Mouse (Mus musculus) liver, embryonic 13.5 days (tissue): ENCODE measurements at regions not wholly inside any gene's neighbourhood (a gene's known extent, or its start where the extent isn't known, plus 50 kb on each side); places are given as distances from the start of the nearest gene placed in this dataset.

ENCODE experiments used
- ATAC-seq: fragments of 200-750 bp; cut with Nextera tagmentation; 2 replicates; pipeline ENCODE4 v1.8.0; 2017; ENCODE audit warnings: low read depth, mild to moderate bottlenecking, moderate number of reproducible peaks, moderate library complexity
- DNase-seq: peaks from one replicate; pipeline ENCODE4 v3.0.0; 2022
- H3K27ac ChIP-seq: fragments of 300-500 bp; sonication (generic); 2 replicates; pipeline ENCODE4 v1.5.1; 2015; ENCODE audit warnings: moderate library complexity, mild to moderate bottlenecking, inconsistent platforms
- H3K27me3 ChIP-seq: fragments of 300-500 bp; sonication (generic); 2 replicates; pipeline ENCODE4 v1.6.1; 2015; ENCODE audit warnings: mild to moderate bottlenecking, inconsistent platforms
- H3K36me3 ChIP-seq: fragments of 300-500 bp; sonication (generic); 2 replicates; pipeline ENCODE4 v1.6.1; 2015; ENCODE audit warnings: mild to moderate bottlenecking, inconsistent platforms
- H3K4me1 ChIP-seq: fragments of 300-500 bp; sonication (generic); replicated peaks from 2 replicates; pipeline ENCODE4 v1.6.1; 2015; ENCODE audit warnings: inconsistent platforms
- H3K4me2 ChIP-seq: fragments of 300-500 bp; sonication (generic); 2 replicates; pipeline ENCODE4 v1.6.1; 2015; ENCODE audit warnings: inconsistent platforms, mild to moderate bottlenecking, moderate library complexity
- H3K4me3 ChIP-seq: fragments of 300-500 bp; sonication (generic); replicated peaks from 2 replicates; pipeline ENCODE4 v1.5.1; 2015; ENCODE audit warnings: mild to moderate bottlenecking, inconsistent platforms
- H3K9ac ChIP-seq: fragments of 300-500 bp; sonication (generic); 2 replicates; pipeline ENCODE4 v1.6.1; 2015; ENCODE audit warnings: mild to moderate bottlenecking, inconsistent platforms
- H3K9me3 ChIP-seq: fragments of 300-500 bp; sonication (generic); replicated peaks from 2 replicates; pipeline ENCODE4 v1.6.1; 2016; ENCODE audit warnings: inconsistent platforms
- WGBS: fragments of 180-500 bp; shearing (Covaris S2); methylation state at CpG from one replicate; pipeline ENCODE4 v1.1.7; 2015; ENCODE audit not compliant: insufficient replicate concordance; 5-methylcytosine and 5-hydroxymethylcytosine counted together

DNA sequence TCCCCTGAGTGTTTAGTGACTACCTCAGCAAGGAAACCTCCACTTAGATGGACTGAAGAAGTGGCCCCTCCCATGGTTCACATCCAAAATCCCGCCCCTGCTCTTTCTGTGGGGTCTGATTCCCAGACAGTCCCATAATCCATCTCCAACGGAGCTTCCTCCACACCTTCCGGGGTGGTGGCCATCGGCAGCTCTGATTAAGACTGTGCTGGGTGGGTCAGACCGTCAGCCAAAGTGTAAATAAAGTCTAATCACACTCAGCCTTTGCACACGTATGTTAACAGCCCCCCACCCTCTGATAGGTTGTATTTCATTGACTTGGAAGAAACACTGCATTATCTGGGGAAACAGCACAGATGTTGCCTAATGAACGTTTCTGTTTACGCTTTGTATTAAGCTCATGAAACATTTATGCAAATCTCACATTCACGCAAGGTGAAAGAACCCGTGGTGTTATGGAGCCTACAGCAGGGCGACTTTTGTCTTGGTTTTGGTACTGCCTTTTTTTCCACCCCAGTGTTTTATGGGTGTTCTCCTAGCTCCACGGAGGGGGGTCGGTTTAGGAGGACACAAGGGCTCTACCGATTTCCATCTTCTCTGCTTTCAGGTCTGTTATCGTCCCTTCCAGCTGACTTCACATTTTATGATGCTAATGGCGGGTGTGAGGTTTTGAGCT lies 104.8 kb downstream of the Sall1 start:
- 51% methylated on average over 16 of the region's 16 CpGs for WGBS
- Histone ChIP-seq H3K9me3 (no peaks in the 10 kb centered on the region), H3K36me3 (no peaks in the 10 kb centered on the region), H3K27ac (no peak overlapping the region), H3K4me3 (no peak overlapping the region), H3K4me2 (no peak overlapping the region), H3K27me3 (no peaks in the 10 kb centered on the region), H3K9ac (no peak overlapping the region), H3K4me1 (no peaks in the 10 kb centered on the region)
- no peak for DNase-seq
- no peak for ATAC-seq

DNA sequence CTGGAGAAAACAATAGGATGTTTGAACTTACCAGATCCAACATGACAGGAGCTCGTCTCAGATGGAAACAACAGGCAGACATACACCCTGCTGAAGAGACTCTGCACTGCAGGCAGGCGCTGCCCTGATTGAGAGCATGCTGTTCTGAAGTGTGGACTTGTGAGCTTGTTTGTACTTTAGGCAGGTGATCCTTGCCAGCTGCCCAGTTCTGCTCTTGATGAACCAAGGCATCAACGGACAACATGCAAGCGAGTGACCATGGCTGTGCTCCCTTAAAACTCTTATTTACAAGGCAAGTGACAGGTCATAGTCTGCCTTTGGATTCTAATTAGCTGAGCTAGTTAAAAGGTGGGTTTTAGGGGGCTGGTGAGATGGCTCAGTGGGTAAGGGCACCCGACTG lies 109.3 kb downstream of the Sall1 start:
- H3K4me2 ChIP-seq = no peak overlapping the region
- 74% methylated on average over 5 of the region's 5 CpGs for WGBS
- no peaks in the 10 kb centered on the region for H3K27me3 ChIP-seq
- no peaks in the 10 kb centered on the region for H3K36me3 ChIP-seq
- no peak overlapping the region for H3K9ac ChIP-seq
- H3K4me3 ChIP-seq = no peak overlapping the region
- no peak for DNase-seq
- no peaks in the 10 kb centered on the region for H3K9me3 ChIP-seq
- no peak for ATAC-seq
- no peak overlapping the region for H3K27ac ChIP-seq
- H3K4me1 ChIP-seq = no peaks in the 10 kb centered on the region

DNA sequence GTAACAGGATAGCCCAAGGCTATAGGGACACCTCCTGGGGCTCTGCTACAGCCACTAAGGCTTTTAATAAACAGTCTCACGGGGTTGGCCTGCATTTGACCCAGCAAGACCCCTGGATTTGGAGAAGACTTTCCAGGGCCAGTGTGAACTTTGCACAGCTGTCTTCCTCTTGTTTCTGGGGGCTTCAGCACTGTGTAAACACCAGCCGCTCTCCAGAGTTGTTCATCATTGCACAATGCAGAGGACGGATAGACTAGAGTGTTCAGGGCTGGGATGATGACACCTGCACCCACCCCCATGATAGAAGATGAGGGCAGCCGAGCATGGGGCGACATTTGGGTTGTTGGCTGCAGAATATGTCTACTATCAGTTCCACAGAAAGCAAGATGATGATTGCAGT lies 112.9 kb downstream of the Sall1 start:
- Histone ChIP-seq H3K27me3 (no peaks in the 10 kb centered on the region), H3K27ac (no peak overlapping the region), H3K9me3 (no peaks in the 10 kb centered on the region), H3K9ac (no peak overlapping the region), H3K4me1 (no peaks in the 10 kb centered on the region), H3K36me3 (no peaks in the 10 kb centered on the region), H3K4me3 (no peak overlapping the region), H3K4me2 (no peak overlapping the region)
- no peak for DNase-seq
- ATAC-seq = peak; percentile 54
- 54% methylated on average over 5 of the region's 5 CpGs for WGBS

DNA sequence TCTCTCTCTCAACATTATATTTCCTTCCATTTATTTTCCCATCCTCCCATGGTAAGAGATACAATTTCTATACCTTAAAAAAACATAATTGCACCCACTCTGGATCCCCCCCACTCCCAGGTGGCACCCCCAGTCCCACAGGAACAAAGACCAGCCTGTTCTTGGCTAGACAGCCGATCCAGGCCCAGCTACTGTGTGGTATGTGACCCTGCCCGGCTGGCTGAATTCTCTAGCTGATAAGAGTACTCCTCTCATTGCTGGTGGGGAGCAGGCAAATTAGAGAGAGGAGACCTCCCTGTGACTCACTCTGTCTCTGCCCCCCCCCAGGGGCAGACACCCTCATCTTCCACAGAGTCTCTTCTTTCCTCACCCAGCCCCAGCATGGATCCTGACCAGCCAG lies 113.6 kb downstream of the Sall1 start:
- no peaks in the 10 kb centered on the region for H3K4me1 ChIP-seq
- ATAC-seq (no peak), DNase-seq (no peak)
- no peaks in the 10 kb centered on the region for H3K27me3 ChIP-seq
- H3K4me2 ChIP-seq = no peak overlapping the region
- H3K27ac ChIP-seq = no peak overlapping the region
- no peaks in the 10 kb centered on the region for H3K36me3 ChIP-seq
- H3K4me3 ChIP-seq = no peak overlapping the region
- 23% methylated on average over 2 of the region's 2 CpGs for WGBS
- H3K9me3 ChIP-seq = no peaks in the 10 kb centered on the region
- no peak overlapping the region for H3K9ac ChIP-seq

DNA sequence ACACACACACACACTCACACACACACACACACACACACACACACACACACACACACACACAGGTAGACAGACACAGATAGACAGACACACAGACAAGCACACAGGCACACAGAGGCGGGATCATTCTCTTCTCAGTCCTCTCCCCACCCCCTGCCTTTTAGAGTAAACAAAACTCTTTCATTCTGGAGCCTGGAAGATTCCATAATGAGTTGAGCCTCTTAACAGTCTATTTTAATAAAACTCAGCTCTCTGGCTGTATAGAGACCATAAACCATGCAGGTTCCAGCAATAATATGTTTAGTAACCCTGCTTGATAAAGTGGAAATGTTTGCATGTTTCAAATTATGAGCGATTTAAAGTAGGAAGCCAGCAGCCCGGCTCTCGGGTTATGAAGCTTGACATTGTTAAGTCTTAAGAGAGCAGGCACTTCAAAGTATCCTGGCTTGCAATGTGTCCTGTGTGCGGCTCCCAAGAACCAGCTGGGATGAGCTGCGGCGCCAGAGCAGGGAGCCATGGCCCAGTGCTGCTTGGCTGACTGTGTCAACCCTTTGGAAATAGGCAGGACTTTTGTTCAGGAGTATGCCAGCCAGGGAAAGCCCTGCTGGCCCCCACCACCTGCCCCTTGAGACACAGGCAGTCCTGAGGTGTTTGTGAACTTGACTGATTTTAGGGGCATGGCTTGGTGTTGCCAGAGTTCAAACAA lies 115.1 kb downstream of the Sall1 start:
- DNase-seq (no peak), ATAC-seq (no peak)
- WGBS = 59% methylated on average over 7 of the region's 7 CpGs

DNA sequence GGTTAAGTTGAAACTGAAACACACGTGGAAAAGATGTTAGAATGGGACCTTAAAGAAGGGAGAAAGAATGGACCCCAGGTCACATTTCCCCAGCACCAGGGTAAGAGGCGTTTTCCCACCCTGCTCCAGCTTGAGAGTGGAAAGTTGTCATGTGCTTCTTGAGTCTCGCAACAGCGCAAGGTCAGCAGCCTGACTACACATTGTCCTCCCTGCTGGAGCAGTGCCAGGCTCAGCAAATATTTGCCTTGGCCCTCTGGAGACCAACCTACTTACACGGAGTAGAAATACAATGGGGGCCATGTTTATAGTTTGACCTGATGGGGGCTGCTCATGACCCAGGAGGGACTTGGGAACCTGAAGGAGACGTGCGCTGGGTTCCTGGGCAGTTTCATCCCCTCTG lies 121.1 kb downstream of the Sall1 start:
- no peak for DNase-seq
- no peaks in the 10 kb centered on the region for H3K36me3 ChIP-seq
- no peak overlapping the region for H3K9ac ChIP-seq
- H3K27ac ChIP-seq = no peak overlapping the region
- H3K9me3 ChIP-seq = no peaks in the 10 kb centered on the region
- no peak overlapping the region for H3K4me3 ChIP-seq
- H3K27me3 ChIP-seq = no peaks in the 10 kb centered on the region
- no peaks in the 10 kb centered on the region for H3K4me1 ChIP-seq
- no peak for ATAC-seq
- no peak overlapping the region for H3K4me2 ChIP-seq
- WGBS = 58% methylated on average over 7 of the region's 7 CpGs

More for the DNA sequence above, 115.1 kb downstream of the Sall1 start:
- no peak overlapping the region for H3K27ac ChIP-seq
- H3K4me1 ChIP-seq = no peaks in the 10 kb centered on the region
- no peaks in the 10 kb centered on the region for H3K36me3 ChIP-seq
- no peaks in the 10 kb centered on the region for H3K9me3 ChIP-seq
- no peak overlapping the region for H3K4me3 ChIP-seq
- H3K27me3 ChIP-seq = no peaks in the 10 kb centered on the region
- no peak overlapping the region for H3K4me2 ChIP-seq
- no peak overlapping the region for H3K9ac ChIP-seq

DNA sequence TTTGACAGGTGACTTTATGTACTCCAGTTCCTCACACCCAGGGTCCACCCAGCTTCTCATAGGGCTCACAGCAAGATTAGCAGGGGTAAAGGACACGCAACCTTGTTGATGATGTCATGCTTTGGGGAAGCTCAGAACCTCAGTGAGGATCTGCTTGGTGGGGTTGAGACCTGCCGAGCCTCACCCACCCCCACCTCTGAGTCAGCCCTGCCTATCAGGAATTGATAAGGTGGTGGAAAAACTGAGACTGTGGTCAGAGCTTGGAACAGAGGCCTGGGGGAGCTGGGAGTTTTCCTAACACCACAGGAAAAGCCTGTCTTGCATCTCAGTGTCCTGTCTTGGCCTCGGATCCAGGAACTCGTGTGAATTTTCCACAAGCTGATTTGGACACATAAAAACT lies 122.0 kb downstream of the Sall1 start:
- H3K4me1 ChIP-seq = no peaks in the 10 kb centered on the region
- ATAC-seq = no peak
- no peak for DNase-seq
- no peaks in the 10 kb centered on the region for H3K36me3 ChIP-seq
- no peak overlapping the region for H3K9ac ChIP-seq
- no peak overlapping the region for H3K27ac ChIP-seq
- H3K4me2 ChIP-seq = no peak overlapping the region
- no peaks in the 10 kb centered on the region for H3K27me3 ChIP-seq
- WGBS = 31% methylated on average over 4 of the region's 4 CpGs
- no peak overlapping the region for H3K4me3 ChIP-seq
- no peaks in the 10 kb centered on the region for H3K9me3 ChIP-seq

DNA sequence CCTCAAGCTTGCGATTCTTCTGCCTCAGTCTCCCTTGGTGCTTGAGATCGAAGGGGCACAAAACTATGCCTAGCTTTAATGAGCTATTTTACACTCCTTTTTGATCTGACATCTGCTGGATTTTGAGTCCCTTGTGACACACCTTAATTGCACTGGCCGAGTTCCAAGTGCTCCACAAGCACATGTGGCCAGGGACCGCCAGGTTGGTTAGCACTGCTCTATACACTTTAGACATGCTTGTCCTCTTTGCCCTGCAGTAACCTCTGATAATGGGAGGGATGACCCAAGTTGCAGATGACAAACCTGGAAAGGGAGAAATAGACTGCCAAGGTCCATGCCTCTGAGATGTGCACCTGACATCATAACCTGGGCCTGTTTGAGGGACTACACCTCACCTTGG lies 124.7 kb downstream of the Sall1 start:
- Histone ChIP-seq H3K27ac (no peak overlapping the region), H3K4me1 (no peaks in the 10 kb centered on the region), H3K36me3 (no peaks in the 10 kb centered on the region), H3K4me3 (no peak overlapping the region), H3K9me3 (no peaks in the 10 kb centered on the region), H3K27me3 (no peaks in the 10 kb centered on the region), H3K9ac (no peak overlapping the region), H3K4me2 (no peak overlapping the region)
- ATAC-seq (no peak), DNase-seq (no peak)
- 68% methylated on average over 4 of the region's 4 CpGs for WGBS

DNA sequence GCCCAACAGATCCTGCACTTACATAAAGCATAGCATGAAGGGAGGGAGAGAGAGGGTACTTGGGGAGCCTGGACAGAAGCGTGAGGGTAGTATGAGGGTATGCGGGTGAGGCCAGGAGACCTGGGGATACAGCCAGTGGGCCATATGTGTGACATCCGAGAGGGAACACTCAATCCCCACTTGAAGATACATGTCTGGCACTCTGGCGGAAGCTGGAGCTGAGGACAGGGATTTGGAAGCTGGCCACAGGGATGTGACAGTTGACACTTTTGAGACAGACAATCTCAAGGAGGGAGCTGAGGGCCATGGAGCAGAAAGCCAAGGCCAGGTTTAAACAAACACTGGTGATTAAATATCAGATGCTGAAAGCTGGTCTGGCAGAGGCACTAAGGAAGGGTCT lies 127.9 kb downstream of the Sall1 start:
- no peak overlapping the region for H3K9ac ChIP-seq
- DNase-seq (no peak), ATAC-seq (no peak)
- no peaks in the 10 kb centered on the region for H3K27me3 ChIP-seq
- no peaks in the 10 kb centered on the region for H3K4me1 ChIP-seq
- H3K9me3 ChIP-seq = no peaks in the 10 kb centered on the region
- H3K4me3 ChIP-seq = no peak overlapping the region
- no peak overlapping the region for H3K27ac ChIP-seq
- no peaks in the 10 kb centered on the region for H3K36me3 ChIP-seq
- no peak overlapping the region for H3K4me2 ChIP-seq
- WGBS = 72% methylated on average over 4 of the region's 4 CpGs

DNA sequence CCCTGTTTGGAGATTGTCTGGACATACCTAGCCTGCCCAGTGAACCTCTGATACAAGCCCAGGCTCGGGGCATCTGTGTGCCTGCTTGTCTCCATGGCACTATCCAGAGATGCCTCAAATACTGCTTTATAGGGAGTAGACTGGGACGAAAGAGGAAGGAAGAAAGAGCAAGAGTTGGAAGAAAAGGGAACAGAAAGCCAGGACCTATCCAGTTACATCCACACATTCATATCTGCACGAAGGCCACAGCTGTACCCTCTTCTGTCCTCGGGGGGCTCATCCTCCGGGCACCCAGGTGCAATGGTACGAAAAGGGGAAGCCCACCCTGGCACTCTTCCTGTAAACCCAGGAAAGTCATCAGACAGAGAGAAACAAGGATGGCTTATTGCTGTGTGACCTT lies 129.3 kb downstream of the Sall1 start:
- Histone ChIP-seq H3K4me1 (no peaks in the 10 kb centered on the region), H3K4me2 (no peak overlapping the region), H3K4me3 (no peak overlapping the region), H3K9me3 (no peaks in the 10 kb centered on the region), H3K9ac (no peak overlapping the region), H3K27ac (no peak overlapping the region), H3K36me3 (no peaks in the 10 kb centered on the region), H3K27me3 (no peaks in the 10 kb centered on the region)
- DNase-seq (no peak), ATAC-seq (no peak)
- 46% methylated on average over 6 of the region's 6 CpGs for WGBS

DNA sequence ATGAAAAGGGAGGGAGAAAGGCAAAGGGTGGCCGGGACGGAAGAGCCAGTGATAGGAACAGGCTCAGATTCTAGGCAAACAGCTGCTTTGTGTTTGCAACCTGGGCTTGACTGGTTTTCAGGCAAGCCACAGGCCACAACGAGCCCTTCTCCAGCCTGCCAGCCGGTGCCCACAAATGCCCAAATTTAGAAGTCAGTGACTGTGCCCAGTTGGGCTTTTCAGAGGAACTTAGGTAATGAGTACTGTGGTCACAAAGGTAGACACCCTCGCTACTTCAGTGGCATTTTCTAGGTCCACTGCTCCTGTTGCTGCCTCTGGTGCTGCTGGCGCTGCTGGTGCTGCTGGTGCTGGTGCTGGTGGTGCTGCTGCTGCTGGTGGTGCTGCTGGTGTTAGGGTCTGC lies 129.8 kb downstream of the Sall1 start:
- Histone ChIP-seq H3K36me3 (no peaks in the 10 kb centered on the region), H3K27me3 (no peaks in the 10 kb centered on the region), H3K9ac (no peak overlapping the region), H3K4me2 (no peak overlapping the region), H3K4me1 (no peaks in the 10 kb centered on the region), H3K9me3 (no peaks in the 10 kb centered on the region), H3K4me3 (no peak overlapping the region), H3K27ac (no peak overlapping the region)
- DNase-seq = no peak
- 57% methylated on average over 6 of the region's 6 CpGs for WGBS
- no peak for ATAC-seq

DNA sequence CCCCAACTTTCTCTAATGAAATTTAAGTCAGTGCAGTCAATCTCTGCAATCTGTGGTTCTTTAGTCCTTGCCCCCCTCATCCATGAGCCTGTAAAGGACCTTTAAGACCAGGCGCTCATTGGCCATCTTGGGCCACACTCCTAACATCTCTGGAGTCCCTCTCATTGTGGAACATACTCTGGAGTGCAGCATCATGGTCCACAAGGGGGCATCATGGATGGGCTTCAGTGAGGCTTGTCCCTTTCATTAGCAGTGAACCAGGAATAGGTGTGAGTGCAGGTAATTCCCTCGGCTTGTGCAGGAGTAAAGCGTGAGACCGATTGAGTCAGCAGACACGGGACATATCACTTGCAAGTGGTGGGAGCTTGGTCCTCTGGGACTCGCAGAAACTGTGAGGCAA lies 137.7 kb downstream of the Sall1 start:
- no peak overlapping the region for H3K4me3 ChIP-seq
- ATAC-seq = no peak
- no peaks in the 10 kb centered on the region for H3K36me3 ChIP-seq
- no peak overlapping the region for H3K9ac ChIP-seq
- H3K9me3 ChIP-seq = no peaks in the 10 kb centered on the region
- H3K4me1 ChIP-seq = no peaks in the 10 kb centered on the region
- H3K27ac ChIP-seq = no peak overlapping the region
- no peak for DNase-seq
- no peak overlapping the region for H3K4me2 ChIP-seq
- 63% methylated on average over 6 of the region's 6 CpGs for WGBS
- H3K27me3 ChIP-seq = no peaks in the 10 kb centered on the region
